ENCODE assay signal across 31 mouse cellular contexts in genomic region chr11:32993439-32993838, GRCm38 (mm10).
A peak's percentile ranks its signal among the peaks of the same experiment; 100 is the strongest.
DNase-seq lines count a peak whose midpoint lies in the region; ATAC-seq and TF ChIP-seq lines count a peak whose summit lies in the region.
"Had no signal": no experiment of that assay in that cellular context is flagged by ENCODE, and none has a peak within 500 bp of the region (broad histone marks: within the 10 kb centered on the region; RNA-seq: fewer than 3 reads in every experiment).

No protein-coding gene starts in this region.

- no peaks in the 10 kb centered on the region for H3K27me3 ChIP-seq in hindbrain, postnatal 0 days (ENCODE audit: insufficient read depth, low read length)
- H3K27me3 ChIP-seq in hindbrain, embryonic 16.5 days (replicated peaks; ENCODE audit: control insufficient read depth, insufficient read depth, low read length), result no peaks in the 10 kb centered on the region
- H3K27me3 ChIP-seq: forebrain, embryonic 15.5 days; heart, embryonic 12.5 days; heart, embryonic 15.5 days; intestine, embryonic 15.5 days had no signal

- H3K27ac ChIP-seq in hindbrain, postnatal 0 days, result no peak overlapping the region
- no peak overlapping the region for H3K27ac ChIP-seq in hindbrain, embryonic 16.5 days (ENCODE audit: low read depth, low read length)
- H3K27ac ChIP-seq: embryonic facial prominence, embryonic 10.5 days; embryonic facial prominence, embryonic 13.5 days; forebrain, embryonic 12.5 days; forebrain, embryonic 15.5 days; gastrocnemius, adult 2 months; heart, embryonic 15.5 days; hindbrain, embryonic 14.5 days; intestine, embryonic 15.5 days had no signal

- no peak for TF ChIP-seq CTCF in hindbrain, postnatal 0 days (IDR thresholded peaks at IDR 0.05; ENCODE audit: low read depth)

- no peaks in the 10 kb centered on the region for H3K9me3 ChIP-seq in hindbrain, postnatal 0 days (ENCODE audit: low read length)
- H3K9me3 ChIP-seq in hindbrain, embryonic 16.5 days (ENCODE audit: control insufficient read depth, low read length), result no peaks in the 10 kb centered on the region
- H3K9me3 ChIP-seq: embryonic facial prominence, embryonic 10.5 days; embryonic facial prominence, embryonic 13.5 days; forebrain, embryonic 12.5 days; forebrain, embryonic 15.5 days; G1E; heart, embryonic 12.5 days; heart, embryonic 15.5 days; intestine, embryonic 15.5 days had no signal

- no peak for ATAC-seq in hindbrain, postnatal 0 days
- no peak for ATAC-seq in hindbrain, embryonic 16.5 days
- ATAC-seq: forebrain, embryonic 15.5 days; intestine, embryonic 15.5 days; Patski had no signal

- H3K4me3 ChIP-seq in hindbrain, postnatal 0 days (ENCODE audit: low read length), result no peak overlapping the region
- no peak overlapping the region for H3K4me3 ChIP-seq in hindbrain, embryonic 16.5 days (ENCODE audit: low read length)
- H3K4me3 ChIP-seq: embryonic facial prominence, embryonic 10.5 days; embryonic facial prominence, embryonic 13.5 days; erythroblast, embryonic 14.5 days; forebrain, embryonic 12.5 days; forebrain, embryonic 15.5 days; gastrocnemius, adult 2 months; heart, embryonic 12.5 days; heart, embryonic 15.5 days; intestine, embryonic 15.5 days had no signal

- H3K9ac ChIP-seq in hindbrain, postnatal 0 days (replicated peaks; ENCODE audit: low read length), result no peak overlapping the region
- no peak overlapping the region for H3K9ac ChIP-seq in hindbrain, embryonic 16.5 days (ENCODE audit: low read depth, low read length)
- H3K9ac ChIP-seq: embryonic facial prominence, embryonic 13.5 days; forebrain, embryonic 12.5 days; forebrain, embryonic 15.5 days; heart, embryonic 12.5 days; heart, embryonic 15.5 days; hindbrain, embryonic 14.5 days; intestine, embryonic 15.5 days had no signal

- no peaks in the 10 kb centered on the region for H3K4me1 ChIP-seq in hindbrain, postnatal 0 days (ENCODE audit: insufficient read depth, low read length)
- no peaks in the 10 kb centered on the region for H3K4me1 ChIP-seq in hindbrain, embryonic 16.5 days (ENCODE audit: control insufficient read depth, insufficient read depth, low read depth, low read length)
- H3K4me1 ChIP-seq: embryonic facial prominence, embryonic 10.5 days; embryonic facial prominence, embryonic 13.5 days; forebrain, embryonic 12.5 days; heart, embryonic 12.5 days; heart, embryonic 15.5 days; intestine, embryonic 15.5 days had no signal

- H3K4me2 ChIP-seq in hindbrain, postnatal 0 days (ENCODE audit: low read depth, low read length), result no peak overlapping the region
- no peak overlapping the region for H3K4me2 ChIP-seq in hindbrain, embryonic 16.5 days (ENCODE audit: low read length)
- H3K4me2 ChIP-seq: embryonic facial prominence, embryonic 13.5 days; forebrain, embryonic 12.5 days; forebrain, embryonic 15.5 days; heart, embryonic 12.5 days; heart, embryonic 15.5 days; hindbrain, embryonic 14.5 days; intestine, embryonic 15.5 days had no signal

- H3K36me3 ChIP-seq in hindbrain, postnatal 0 days (ENCODE audit: insufficient read depth, low read length), result no peaks in the 10 kb centered on the region
- H3K36me3 ChIP-seq in hindbrain, embryonic 16.5 days (ENCODE audit: control insufficient read depth, insufficient read depth, low read length), result no peaks in the 10 kb centered on the region
- H3K36me3 ChIP-seq: embryonic facial prominence, embryonic 10.5 days; embryonic facial prominence, embryonic 13.5 days; forebrain, embryonic 12.5 days; forebrain, embryonic 15.5 days; G1E; heart, embryonic 12.5 days; heart, embryonic 15.5 days; intestine, embryonic 15.5 days had no signal

- peak; percentile 44 to 55 for DNase-seq in cerebellum, postnatal 14 days
- no peak for DNase-seq in cerebellum, postnatal 25 days
- DNase-seq in hindbrain, postnatal 0 days (ENCODE audit: low spot score), result peak; percentile 32
- DNase-seq in retina, embryonic 14.5 days (ENCODE audit: low spot score), result peak; percentile 5
- no peak for DNase-seq in retina, postnatal 1 day
- DNase-seq in right cerebral cortex, postnatal 25 days, result peak; percentile 20
- DNase-seq in right cerebral cortex, postnatal 36 days (ENCODE audit: low spot score in 2 of 2), result no peak
- DNase-seq: adrenal gland, postnatal 10 days; adrenal gland, postnatal 36 days; B cell, adult 2 months; cerebellum, adult 11 months; cerebellum, adult 2 months; cerebellum, adult 9-11 months; embryo, embryonic 11 days; gastrocnemius, adult 2 months; gastrocnemius, postnatal 14 days; heart, adult 18-20 months; heart, postnatal 10 days; heart, postnatal 36 days had no signal

- 49% methylated on average over 8 of the region's 8 CpGs for WGBS in hindbrain, postnatal 0 days
- WGBS in hindbrain, embryonic 16.5 days, result 83% methylated on average over 8 of the region's 8 CpGs

Comparison
In these comparisons a context has a peak if more than half of its experiments do, and no peak if none do; other contexts are left out.
1. DNase-seq: peak in cerebellum, postnatal 14 days (2 of 2), hindbrain, postnatal 0 days (single experiment), retina, embryonic 14.5 days (single experiment) and right cerebral cortex, postnatal 25 days (single experiment); none in cerebellum, postnatal 25 days (0 of 2), retina, postnatal 1 day (single experiment) and right cerebral cortex, postnatal 36 days (0 of 2).